Mouse (Mus musculus): ENCODE measurements around the gene Gm20388. TPM values are rescaled to one million over a fixed set of nuclear protein-coding genes. Genes with fewer than 3 reads are reported as not detected.

Gene Gm20388
- polyA plus RNA-seq, 1 experiment from 2014 or later = 7.4 TPM

- no peak for ATAC-seq (replicated peaks; ENCODE audit: low FRiP score)
- Histone ChIP-seq H3K9me3 (replicated peaks) (no peaks in the 10 kb centered on the region), H3K27me3 (no peaks in the 10 kb centered on the region), H3K4me2 (no peak overlapping the region), H3K9ac (no peak overlapping the region), H3K4me3 (replicated peaks) (no peak overlapping the region), H3K27ac (0 out of 2 replicates have a peak overlapping the region, but pooled peaks have one; percentile 0), H3K36me3 (no peaks in the 10 kb centered on the region), H3K4me1 (0 out of 2 replicates have a peak, but pooled peaks cover 4% of the 10 kb centered on the region)
- 55% methylated on average over 12 of the region's 12 CpGs for WGBS
Observed at GRCm38 (mm10) chr8:121935341-121936294, 2025.0 kb downstream of the Gm20388 start.

GRCm38 (mm10) chr8:121936391-121936790 is 2025.8 kb downstream of the Gm20388 start:
- ATAC-seq (replicated peaks; ENCODE audit: low FRiP score) = no peak
- H3K9me3 ChIP-seq (replicated peaks) = no peaks in the 10 kb centered on the region
- WGBS = 48% methylated on average over 14 of the region's 14 CpGs

GRCm38 (mm10) chr8:121938732-121939131 is 2028.1 kb downstream of the Gm20388 start:
- ATAC-seq (replicated peaks; ENCODE audit: low FRiP score) = no peak
- H3K4me2 ChIP-seq = no peak overlapping the region
- no peak overlapping the region for H3K9ac ChIP-seq
- H3K36me3 ChIP-seq = no peaks in the 10 kb centered on the region
- H3K9me3 ChIP-seq (replicated peaks) = no peaks in the 10 kb centered on the region
- H3K4me3 ChIP-seq (replicated peaks) = no peak overlapping the region
- WGBS = 87% methylated on average over 7 of the region's 7 CpGs
- no peak overlapping the region for H3K27ac ChIP-seq
- H3K27me3 ChIP-seq = no peaks in the 10 kb centered on the region
- 0 out of 2 replicates have a peak, but pooled peaks cover 4% of the 10 kb centered on the region for H3K4me1 ChIP-seq

More at GRCm38 (mm10) chr8:121936391-121936790, 2025.8 kb downstream of the Gm20388 start:
- H3K36me3 ChIP-seq = no peaks in the 10 kb centered on the region
- 0 out of 2 replicates have a peak, but pooled peaks cover 4% of the 10 kb centered on the region for H3K4me1 ChIP-seq
- no peak overlapping the region for H3K27ac ChIP-seq
- no peak overlapping the region for H3K4me3 ChIP-seq (replicated peaks)
- no peak overlapping the region for H3K9ac ChIP-seq
- H3K27me3 ChIP-seq = no peaks in the 10 kb centered on the region
- no peak overlapping the region for H3K4me2 ChIP-seq

GRCm38 (mm10) chr8:121943057-121943540 is 2032.5 kb downstream of the Gm20388 start:
- Histone ChIP-seq H3K36me3 (no peaks in the 10 kb centered on the region), H3K9ac (no peak overlapping the region), H3K9me3 (replicated peaks) (no peaks in the 10 kb centered on the region), H3K27ac (no peak overlapping the region), H3K4me1 (peaks cover 12% of the 10 kb centered on the region), H3K4me3 (replicated peaks) (no peak overlapping the region), H3K4me2 (no peak overlapping the region), H3K27me3 (no peaks in the 10 kb centered on the region)
- 32% methylated on average over 2 of the region's 2 CpGs for WGBS
- ATAC-seq (replicated peaks; ENCODE audit: low FRiP score) = no peak

- Histone ChIP-seq H3K9me3 (replicated peaks) (no peaks in the 10 kb centered on the region), H3K27me3 (no peaks in the 10 kb centered on the region), H3K4me3 (replicated peaks) (no peak overlapping the region), H3K4me1 (peaks cover 19% of the 10 kb centered on the region), H3K9ac (no peak overlapping the region), H3K27ac (no peak overlapping the region), H3K4me2 (no peak overlapping the region), H3K36me3 (no peaks in the 10 kb centered on the region)
- ATAC-seq (replicated peaks; ENCODE audit: low FRiP score) = no peak
- 81% methylated on average over 8 of the region's 8 CpGs for WGBS
Observed at GRCm38 (mm10) chr8:121943716-121944115, 2033.1 kb downstream of the Gm20388 start.

GRCm38 (mm10) chr8:121944831-121945230 is 2034.2 kb downstream of the Gm20388 start, which contains the start of gene Car5a:
Gene Car5a (minus strand): TSS chr8:121944904.
- H3K9ac ChIP-seq = no peak within 1 kb of the TSS
- no peaks in the 10 kb centered on the region for H3K9me3 ChIP-seq (replicated peaks)
- H3K4me3 ChIP-seq (replicated peaks) = no peak within 1 kb of the TSS
- no peaks in the 10 kb centered on the region for H3K36me3 ChIP-seq
- H3K4me2 ChIP-seq = no peak within 1 kb of the TSS
- no peak for ATAC-seq (replicated peaks; ENCODE audit: low FRiP score)
- H3K4me1 ChIP-seq = peaks cover 29% of the 10 kb centered on the region
- no peaks in the 10 kb centered on the region for H3K27me3 ChIP-seq
- H3K27ac ChIP-seq = no peak within 1 kb of the TSS

GRCm38 (mm10) chr8:121946351-121946750 is 2035.7 kb downstream of the Gm20388 start:
- no peaks in the 10 kb centered on the region for H3K27me3 ChIP-seq
- WGBS = 88% methylated on average over 7 of the region's 7 CpGs
- no peak for ATAC-seq (replicated peaks; ENCODE audit: low FRiP score)
- no peak overlapping the region for H3K4me3 ChIP-seq (replicated peaks)
- H3K9me3 ChIP-seq (replicated peaks) = no peaks in the 10 kb centered on the region
- peaks cover 30% of the 10 kb centered on the region for H3K4me1 ChIP-seq
- no peak overlapping the region for H3K27ac ChIP-seq
- H3K36me3 ChIP-seq = no peaks in the 10 kb centered on the region
- H3K4me2 ChIP-seq = no peak overlapping the region
- H3K9ac ChIP-seq = no peak overlapping the region

- Histone ChIP-seq H3K9ac (peak overlapping the region; percentile 39), H3K27me3 (no peaks in the 10 kb centered on the region), H3K9me3 (replicated peaks) (no peaks in the 10 kb centered on the region), H3K36me3 (no peaks in the 10 kb centered on the region), H3K4me3 (replicated peaks) (peak overlapping the region; percentile 43), H3K4me1 (peaks cover 39% of the 10 kb centered on the region), H3K27ac (peak overlapping the region; percentile 95), H3K4me2 (peak overlapping the region; percentile 75)
- ATAC-seq (replicated peaks; ENCODE audit: low FRiP score) = no peak
- WGBS = 34% methylated on average over 19 of the region's 19 CpGs
Observed at GRCm38 (mm10) chr8:121947047-121947752, 2036.6 kb downstream of the Gm20388 start.

- peak overlapping the region; percentile 75 for H3K4me2 ChIP-seq
- no peaks in the 10 kb centered on the region for H3K27me3 ChIP-seq
- WGBS = under 1% methylated on average over 18 of the region's 18 CpGs
- peaks cover 44% of the 10 kb centered on the region for H3K4me1 ChIP-seq
- peak; percentile 52 for ATAC-seq (replicated peaks; ENCODE audit: low FRiP score)
- H3K27ac ChIP-seq = peak overlapping the region; percentile 95
- H3K9me3 ChIP-seq (replicated peaks) = no peaks in the 10 kb centered on the region
- H3K4me3 ChIP-seq (replicated peaks) = peak overlapping the region; percentile 43
- H3K36me3 ChIP-seq = peaks cover under 1% of the 10 kb centered on the region; the same call in 1 of the 2 replicates
- peak overlapping the region; percentile 53 for H3K9ac ChIP-seq
Observed at GRCm38 (mm10) chr8:121947753-121948141, 2037.1 kb downstream of the Gm20388 start.

- no peaks in the 10 kb centered on the region for H3K27me3 ChIP-seq
- peak overlapping the region; percentile 75 for H3K4me2 ChIP-seq
- 58% methylated on average over 19 of the region's 19 CpGs for WGBS
- peaks cover 9% of the 10 kb centered on the region for H3K36me3 ChIP-seq
- H3K9me3 ChIP-seq (replicated peaks) = no peaks in the 10 kb centered on the region
- peaks cover 52% of the 10 kb centered on the region for H3K4me1 ChIP-seq
- peak overlapping the region; percentile 53 for H3K9ac ChIP-seq
- H3K27ac ChIP-seq = peak overlapping the region; percentile 95
- peak overlapping the region; percentile 43 for H3K4me3 ChIP-seq (replicated peaks)
- ATAC-seq (replicated peaks; ENCODE audit: low FRiP score) = no peak
Observed at GRCm38 (mm10) chr8:121948321-121949145, 2037.9 kb downstream of the Gm20388 start.

- 59% methylated on average over 6 of the region's 6 CpGs for WGBS
- peaks cover 60% of the 10 kb centered on the region for H3K4me1 ChIP-seq
Observed at GRCm38 (mm10) chr8:121949222-121949800, 2038.7 kb downstream of the Gm20388 start, which contains the start of gene Banp. Gene Banp (plus strand): TSS chr8:121949750.

More at GRCm38 (mm10) chr8:121949222-121949800, 2038.7 kb downstream of the Gm20388 start, which contains the start of gene Banp:
- H3K27ac ChIP-seq = peak within 1 kb of the TSS; percentile 95
- peaks cover 16% of the 10 kb centered on the region for H3K36me3 ChIP-seq
- peak within 1 kb of the TSS; percentile 86 for H3K4me3 ChIP-seq (replicated peaks)
- no peaks in the 10 kb centered on the region for H3K27me3 ChIP-seq
- no peaks in the 10 kb centered on the region for H3K9me3 ChIP-seq (replicated peaks)
- no peak for ATAC-seq (replicated peaks; ENCODE audit: low FRiP score)
- H3K9ac ChIP-seq = peak within 1 kb of the TSS; percentile 98
- H3K4me2 ChIP-seq = peak within 1 kb of the TSS; percentile 75
